In the genomic region with DNA sequence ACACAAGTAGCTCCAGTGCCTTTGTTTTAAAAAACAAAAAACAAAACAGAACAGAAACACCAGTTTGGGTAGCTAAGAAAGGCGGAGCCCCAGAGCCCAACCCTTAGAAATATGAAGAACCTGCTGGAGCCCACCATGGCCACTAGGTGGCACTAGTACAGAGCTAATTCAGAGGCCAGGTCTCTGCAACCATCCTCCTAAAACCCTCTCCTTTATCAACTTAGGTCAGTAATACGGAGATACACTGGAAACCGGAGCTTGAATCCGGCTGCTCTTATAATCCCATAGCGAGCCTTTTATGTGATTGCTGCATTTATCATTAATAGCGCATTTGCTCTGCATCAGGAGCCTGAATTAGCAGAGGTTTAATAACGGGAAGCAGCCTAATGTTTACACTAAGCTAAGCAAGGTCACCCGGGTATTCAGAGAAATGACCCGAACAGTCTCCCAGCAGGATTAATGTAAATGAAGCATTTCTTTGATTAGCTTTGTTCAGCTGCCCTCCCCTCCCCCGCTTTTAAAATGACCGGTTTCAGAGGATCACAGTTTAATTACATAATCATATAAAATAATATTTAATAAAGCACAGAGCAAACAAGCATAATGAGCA, we compare ENCODE assay signal across 8 mouse cellular contexts. TPM values are rescaled to one million over a fixed set of nuclear protein-coding genes. Genes with fewer than 3 reads are reported as not detected.
DNase-seq lines count a peak whose midpoint lies in the region; ATAC-seq lines count a peak whose summit lies in the region.

No protein-coding gene starts in this region.

- WGBS in intestine, embryonic 15.5 days: 2% methylated on average over 11 of the region's 11 CpGs

- ATAC-seq in intestine, embryonic 15.5 days: peak; percentile 82
- ATAC-seq in megakaryocyte progenitor cell, adult 5-6 weeks (replicated peaks; ENCODE audit: poor library complexity): peak; percentile 80

- H3K36me3 ChIP-seq in intestine, embryonic 15.5 days: no peaks in the 10 kb centered on the region

- peak overlapping the region; percentile 9; the same call in 1 of the 2 replicates for H3K4me3 ChIP-seq in intestine, embryonic 15.5 days (replicated peaks)

- H3K9ac ChIP-seq in intestine, embryonic 15.5 days: no peak overlapping the region

- H3K4me1 ChIP-seq in intestine, embryonic 15.5 days (replicated peaks): peaks cover 3% of the 10 kb centered on the region; the same call in 1 of the 2 replicates

- DNase-seq in ovary, postnatal 10 days (ENCODE audit: low spot score): peak; percentile 33
- DNase-seq in ovary, adult 18-20 months (ENCODE audit: low spot score): no peak
- peak; percentile 69 for DNase-seq in embryo, embryonic 11.5 days (ENCODE audit: low read depth, low spot score)
- peak; percentile 39 to 47 for DNase-seq in gastrocnemius, postnatal 36 days
- peak; percentile 85 to 90 for DNase-seq in left cerebral cortex, postnatal 14 days (ENCODE audit: low spot score in 2 of 2)
- peak; percentile 69 to 73 for DNase-seq in right cerebral cortex, postnatal 36 days (ENCODE audit: low spot score in 2 of 2)

- peak overlapping the region; percentile 55 for H3K4me2 ChIP-seq in intestine, embryonic 15.5 days (replicated peaks)

- H3K27ac ChIP-seq in intestine, embryonic 15.5 days: no peak overlapping the region

- no peaks in the 10 kb centered on the region for H3K9me3 ChIP-seq in intestine, embryonic 15.5 days

- intact Hi-C loops in gastrocnemius, postnatal 36 days (cut with DNase I): no loop called here
- intact Hi-C loops in left cerebral cortex, postnatal 14 days (cut with DNase I): loop anchor here (10.0 kb wide), 1 partner anchor 202 kb away; no protein-coding TSS in a partner anchor

- no peaks in the 10 kb centered on the region for H3K27me3 ChIP-seq in intestine, embryonic 15.5 days (replicated peaks)

RNA-seq across cellular contexts. Expression of gene Gm21915, which starts 53.9 kb away (rescaled TPM):
- total RNA-seq in gastrocnemius, postnatal 36 days (2021): not detected
- polyA plus RNA-seq in intestine, embryonic 15.5 days (2015; fragmentation: Nextera tagmentation; extraction: Ambion mirVana): not detected in 2 replicates
- total RNA-seq in left cerebral cortex, postnatal 14 days (2021): not detected
- total RNA-seq in megakaryocyte progenitor cell, adult 5-6 weeks (2015): not detected in 2 replicates
- total RNA-seq in megakaryocyte progenitor cell, adult 5-6 weeks (2017): not detected in 2 replicates
